Mouse (Mus musculus): ENCODE data around the gene Ttc24. TPM values are rescaled to one million over a fixed set of nuclear protein-coding genes. Genes with fewer than 3 reads are reported as not detected.

The Ttc24 gene
- total RNA-seq, 2 experiments from 2014 or later = not detected

Other genes starting within 250 kb of the Ttc24 start
- under 1 TPM in 1 of 2 experiments, not detected in 1; 0.13 TPM for gene Sh2d2a, start 231.5 kb downstream of the Ttc24 start, total RNA-seq (2021)
- 10 to 100 TPM; 39.9 to 45.5 TPM for gene Prcc, start 192.7 kb downstream of the Ttc24 start, total RNA-seq (2021)
- gene Hdgf, start 172.0 kb downstream of the Ttc24 start, total RNA-seq (2021) = 100 to 1,000 TPM; 167 to 171 TPM
- gene Mrpl24, start 158.8 kb downstream of the Ttc24 start, total RNA-seq (2021) = 10 to 100 TPM; 43.9 to 44.7 TPM
- 1 to 10 TPM; 7.1 to 7.5 TPM for gene Isg20l2, start 148.0 kb downstream of the Ttc24 start, total RNA-seq (2021)
- gene Rrnad1, start 147.6 kb downstream of the Ttc24 start, total RNA-seq (2021) = 1 to 10 TPM; 4.0 to 4.2 TPM
- under 1 TPM in 1 of 2 experiments, not detected in 1; 0.31 TPM for gene Crabp2, start 129.6 kb downstream of the Ttc24 start, total RNA-seq (2021)
- gene Nes, start 107.2 kb downstream of the Ttc24 start, total RNA-seq (2021) = 10 to 100 TPM; 21.0 to 22.0 TPM
- not detected for gene Bcan, start 78.1 kb downstream of the Ttc24 start, total RNA-seq (2021)
- not detected for gene Hapln2, start 50.7 kb downstream of the Ttc24 start, total RNA-seq (2021)
- 10 to 100 TPM; 13.1 to 16.7 TPM for gene Gpatch4, start 35.2 kb downstream of the Ttc24 start, total RNA-seq (2021)
- 10 to 100 TPM; 36.5 to 39.7 TPM for gene Naxe, start 19.8 kb downstream of the Ttc24 start, total RNA-seq (2021)
- gene Iqgap3, start 3.7 kb upstream of the Ttc24 start, total RNA-seq (2021) = under 1 TPM; 0.61 to 0.62 TPM
- gene Mef2d, start 64.1 kb upstream of the Ttc24 start, total RNA-seq (2021) = 100 to 1,000 TPM; 156 to 164 TPM
- gene Rhbg, start 176.4 kb upstream of the Ttc24 start, total RNA-seq (2021) = not detected
- gene Gm38392, start 208.9 kb upstream of the Ttc24 start, total RNA-seq (2021) = under 1 TPM; 0.51 to 0.69 TPM
- 1 to 10 TPM; 5.4 to 5.9 TPM for gene Tsacc, start 218.7 kb upstream of the Ttc24 start, total RNA-seq (2021)
- 100 to 1,000 TPM; 104 to 115 TPM for gene Cct3, start 218.8 kb upstream of the Ttc24 start, total RNA-seq (2021)
- gene Glmp, start 246.7 kb upstream of the Ttc24 start, total RNA-seq (2021) = 10 to 100 TPM; 36.2 to 43.9 TPM